In the genomic region with DNA sequence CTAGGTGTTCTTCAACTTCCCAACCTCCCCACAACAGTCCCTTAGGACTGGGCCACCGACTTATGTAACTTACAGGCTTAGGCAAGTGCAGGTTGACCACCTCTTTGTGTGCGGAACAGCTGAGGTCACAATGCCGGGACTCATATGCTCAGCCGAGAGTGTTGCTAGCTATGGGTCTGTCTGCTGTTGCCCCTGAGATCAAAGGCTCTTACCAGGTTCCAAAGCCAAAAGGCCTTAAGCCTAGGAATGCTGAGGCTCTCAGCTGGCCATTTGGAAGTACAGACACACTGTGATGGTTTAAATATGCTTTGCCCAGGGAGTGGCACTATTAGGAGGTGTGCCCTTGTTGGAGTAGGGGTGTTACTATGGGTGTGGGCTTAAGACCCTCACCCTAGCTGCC, we compare ENCODE assay signal across 26 mouse cellular contexts. TPM values are rescaled to one million over a fixed set of nuclear protein-coding genes. Genes with fewer than 3 reads are reported as not detected.
DNase-seq lines count a peak whose midpoint lies in the region; ATAC-seq and TF ChIP-seq lines count a peak whose summit lies in the region.
"Had no signal": no experiment of that assay in that cellular context is flagged by ENCODE, and none has a peak within 500 bp of the region (broad histone marks: within the 10 kb centered on the region; RNA-seq: fewer than 3 reads in every experiment).

A gene (minus strand): TSS at position 101 of the 400 bp plus-strand sequence.

- H3K27ac ChIP-seq in midbrain, embryonic 11.5 days (ENCODE audit: low read depth, low read length) = no peak within 1 kb of the TSS
- H3K27ac ChIP-seq in midbrain, postnatal 0 days (ENCODE audit: low read depth, low read length) = no peak within 1 kb of the TSS
- H3K27ac ChIP-seq in testis, adult 2 months (ENCODE audit: control insufficient read depth, insufficient read depth, low read depth, low read length) = no peak within 1 kb of the TSS; the same call in none of the 2 replicates
- peak within 1 kb of the TSS; percentile 83 for H3K27ac ChIP-seq in CH12.LX (ENCODE audit: insufficient read depth, low read depth)
- H3K27ac ChIP-seq in hindbrain, embryonic 14.5 days = no peak within 1 kb of the TSS

- H3K27me3 ChIP-seq in midbrain, embryonic 11.5 days (ENCODE audit: control insufficient read depth, insufficient read depth, low read length) = no peaks in the 10 kb centered on the region
- H3K27me3 ChIP-seq in midbrain, postnatal 0 days (ENCODE audit: insufficient read depth, low read length) = no peaks in the 10 kb centered on the region
- no peaks in the 10 kb centered on the region for H3K27me3 ChIP-seq in testis, adult 2 months (ENCODE audit: control insufficient read depth, insufficient read depth, low read length)
- no peaks in the 10 kb centered on the region for H3K27me3 ChIP-seq in CH12.LX (replicated peaks)
- H3K27me3 ChIP-seq in hindbrain, embryonic 14.5 days (ENCODE audit: control insufficient read depth, insufficient read depth, low read length) = no peaks in the 10 kb centered on the region
- H3K27me3 ChIP-seq: Patski had no signal

- TF ChIP-seq POLR2A in testis, adult 2 months (IDR thresholded peaks at IDR 0.05; ENCODE audit: control insufficient read depth, low read depth, low read length) = peak; percentile 43; the same call in 1 of the 2 replicates
- no peak for TF ChIP-seq POLR2A in CH12.LX (IDR thresholded peaks at IDR 0.05; ENCODE audit: low read depth, low read length)

- H3K9me3 ChIP-seq in midbrain, embryonic 11.5 days (ENCODE audit: control insufficient read depth, low read length) = no peaks in the 10 kb centered on the region
- H3K9me3 ChIP-seq in midbrain, postnatal 0 days (ENCODE audit: low read length) = no peaks in the 10 kb centered on the region
- H3K9me3 ChIP-seq in CH12.LX (replicated peaks; ENCODE audit: low read length) = no peaks in the 10 kb centered on the region
- no peaks in the 10 kb centered on the region for H3K9me3 ChIP-seq in hindbrain, embryonic 14.5 days (ENCODE audit: control insufficient read depth, low read length)
- H3K9me3 ChIP-seq: G1E had no signal

- H3K4me2 ChIP-seq in midbrain, embryonic 11.5 days = no peak within 1 kb of the TSS
- H3K4me2 ChIP-seq in midbrain, postnatal 0 days (ENCODE audit: low read depth, low read length, poor library complexity, severe bottlenecking) = no peak within 1 kb of the TSS
- H3K4me2 ChIP-seq in CH12.LX (ENCODE audit: insufficient read depth, low read depth, poor library complexity, severe bottlenecking) = 0 out of 2 replicates have a peak within 1 kb of the TSS, but pooled peaks have one; percentile 12
- H3K4me2 ChIP-seq in hindbrain, embryonic 14.5 days (replicated peaks) = no peak within 1 kb of the TSS

- TF ChIP-seq EP300 in CH12.LX (IDR thresholded peaks at IDR 0.05; ENCODE audit: low read length) = no peak

- no peak within 1 kb of the TSS for H3K4me3 ChIP-seq in midbrain, embryonic 11.5 days (ENCODE audit: low read depth, low read length)
- H3K4me3 ChIP-seq in midbrain, postnatal 0 days (ENCODE audit: low read depth, low read length) = no peak within 1 kb of the TSS
- peak within 1 kb of the TSS; percentile 76 for H3K4me3 ChIP-seq in testis, adult 2 months (ENCODE audit: control insufficient read depth, low read depth, low read length)
- no peak within 1 kb of the TSS for H3K4me3 ChIP-seq in CH12.LX (replicated peaks in 1 of 3; ENCODE audit: low read depth in 2 of 3, low read length in 2 of 3, poor library complexity in 1 of 3)
- no peak within 1 kb of the TSS for H3K4me3 ChIP-seq in hindbrain, embryonic 14.5 days (replicated peaks; ENCODE audit: low read length)

- no peaks in the 10 kb centered on the region for H3K79me2 ChIP-seq in CH12.LX (replicated peaks; ENCODE audit: control insufficient read depth, extremely low read depth, insufficient read depth, poor library complexity, severe bottlenecking)

- no peaks in the 10 kb centered on the region for H3K4me1 ChIP-seq in midbrain, embryonic 11.5 days (ENCODE audit: control insufficient read depth, insufficient read depth, low read length)
- H3K4me1 ChIP-seq in midbrain, postnatal 0 days (ENCODE audit: insufficient read depth, low read length) = no peaks in the 10 kb centered on the region
- H3K4me1 ChIP-seq in testis, adult 2 months (ENCODE audit: control insufficient read depth, insufficient read depth, low read length) = no peaks in the 10 kb centered on the region
- H3K4me1 ChIP-seq in CH12.LX (ENCODE audit: control insufficient read depth in 1 of 2, insufficient read depth in 2 of 2) = peaks cover 22 to 39% of the 10 kb centered on the region in 2 experiments
- no peaks in the 10 kb centered on the region for H3K4me1 ChIP-seq in hindbrain, embryonic 14.5 days (replicated peaks; ENCODE audit: control insufficient read depth, insufficient read depth, low read length)

- TF ChIP-seq CTCF in midbrain, postnatal 0 days (IDR thresholded peaks at IDR 0.05) = no peak
- no peak for TF ChIP-seq CTCF in testis, adult 2 months (IDR thresholded peaks at IDR 0.05; ENCODE audit: control insufficient read depth, insufficient read depth, insufficient replicate concordance, low read depth, low read length)
- TF ChIP-seq CTCF in CH12.LX (conservative IDR thresholded peaks at IDR 0.05 in 1 of 2, IDR thresholded peaks at IDR 0.05 in 1 of 2; ENCODE audit: low read depth in 2 of 2, low read length in 2 of 2) = no peak

- H3K9ac ChIP-seq in midbrain, embryonic 11.5 days (ENCODE audit: low read length) = no peak within 1 kb of the TSS
- H3K9ac ChIP-seq in midbrain, postnatal 0 days (replicated peaks; ENCODE audit: low read length, poor library complexity, severe bottlenecking) = no peak within 1 kb of the TSS
- no peak within 1 kb of the TSS for H3K9ac ChIP-seq in CH12.LX (ENCODE audit: insufficient read depth, low read depth)
- no peak within 1 kb of the TSS for H3K9ac ChIP-seq in hindbrain, embryonic 14.5 days

- no peak for TF ChIP-seq RAD21 in CH12.LX (IDR thresholded peaks at IDR 0.05; ENCODE audit: low read depth, low read length)

- dilution Hi-C loops in CH12.LX (cut with MboI; ENCODE audit: extremely low pct_ligation_motif_present, extremely low pct_unique_long_range_greater_than_20kb, low sequenced_read_pairs) = no loop called here

- no peaks in the 10 kb centered on the region for H3K36me3 ChIP-seq in midbrain, embryonic 11.5 days (ENCODE audit: control insufficient read depth, insufficient read depth, low read length)
- H3K36me3 ChIP-seq in midbrain, postnatal 0 days (ENCODE audit: insufficient read depth, low read length) = no peaks in the 10 kb centered on the region
- no peaks in the 10 kb centered on the region for H3K36me3 ChIP-seq in testis, adult 2 months (ENCODE audit: control insufficient read depth, insufficient read depth, low read length)
- no peaks in the 10 kb centered on the region for H3K36me3 ChIP-seq in CH12.LX (replicated peaks in 1 of 2; ENCODE audit: control insufficient read depth in 1 of 2, insufficient read depth in 1 of 2, low read length in 1 of 2)
- H3K36me3 ChIP-seq in hindbrain, embryonic 14.5 days (replicated peaks; ENCODE audit: control insufficient read depth, insufficient read depth) = no peaks in the 10 kb centered on the region
- H3K36me3 ChIP-seq: G1E had no signal

- WGBS in midbrain, embryonic 11.5 days = 90% methylated on average over 4 of the region's 4 CpGs
- WGBS in midbrain, postnatal 0 days = 91% methylated on average over 4 of the region's 4 CpGs
- WGBS in hindbrain, embryonic 14.5 days = 98% methylated on average over 4 of the region's 4 CpGs

- peak; percentile 17 for DNase-seq in midbrain, embryonic 11.5 days (ENCODE audit: low spot score, missing footprints)
- DNase-seq in midbrain, postnatal 0 days (ENCODE audit: low spot score) = no peak
- DNase-seq in testis, postnatal 14 days (ENCODE audit: low spot score) = no peak
- DNase-seq in CH12.LX (ENCODE audit: extremely low read depth) = no peak
- no peak for DNase-seq in hindbrain, embryonic 14.5 days (ENCODE audit: low spot score)
- DNase-seq: adrenal gland, adult 2 months; adrenal gland, adult 8-10 months; adrenal gland, postnatal 10 days; adrenal gland, postnatal 14 days; adrenal gland, postnatal 25 days; adrenal gland, postnatal 36 days; B cell, adult 2 months; cerebellum, adult 11 months; cerebellum, adult 11-12 months; cerebellum, adult 18-20 months; cerebellum, adult 2 months had no signal

- in situ Hi-C loops in CH12.LX (cut with MboI; ENCODE audit: low pct_ligation_motif_present, low pct_unique_long_range_greater_than_20kb, low sequenced_read_pairs) = no loop called here

- ATAC-seq in midbrain, embryonic 11.5 days (ENCODE audit: low FRiP score) = no peak
- no peak for ATAC-seq in midbrain, postnatal 0 days (ENCODE audit: low FRiP score)
- no peak for ATAC-seq in hindbrain, embryonic 14.5 days (ENCODE audit: low FRiP score)
- ATAC-seq: activated CD4-positive, CD25-positive, alpha-beta regulatory T cell, adult 4 months; CD4-positive, CD25-positive, alpha-beta regulatory T cell, adult 4 months; Patski had no signal

TF ChIP-seq in CH12.LX, 34 proteins besides CTCF, POLR2A, EP300 and RAD21:
- TF ChIP-seq ZC3H11A (IDR thresholded peaks at IDR 0.05; ENCODE audit: low read depth, low read length) (no peak), CHD2 (IDR thresholded peaks at IDR 0.05; ENCODE audit: low read length) (no peak)

RNA-seq across cellular contexts. Expression of the gene that starts here (rescaled TPM):
- polyA plus RNA-seq in midbrain, embryonic 11.5 days (2014; fragmentation: Nextera tagmentation; extraction: Ambion mirVana) = not detected in 2 replicates
- total RNA-seq in midbrain, postnatal 0 days (2014; rRNA removed) = not detected in 2 replicates
- polyA plus RNA-seq in midbrain, postnatal 0 days (2015; fragmentation: Nextera tagmentation; extraction: Ambion mirVana) = not detected in 2 replicates
- 289 and 335 TPM in 2 replicates for polyA plus RNA-seq in testis, adult 2 months (2012; rRNA removed)
- total RNA-seq in CH12.LX (2012; rRNA removed) (0.55 and 1.3 TPM in 2 replicates), CH12.LX (2014; rRNA removed) (0.87 and 1.2 TPM in 2 replicates)
- 2.9 and 3.3 TPM in 2 replicates for polyA plus RNA-seq in CH12.LX (2012; ENCODE audit: insufficient read length, low read depth)
- not detected in 2 replicates for polyA plus RNA-seq in hindbrain, embryonic 14.5 days (2014; fragmentation: Nextera tagmentation; extraction: Ambion mirVana)
- total RNA-seq: adrenal gland, adult 18-20 months; adrenal gland, adult 2 months; adrenal gland, adult 8-10 months; adrenal gland, postnatal 10 days; adrenal gland, postnatal 14 days; adrenal gland, postnatal 25 days; adrenal gland, postnatal 36 days; adrenal gland, postnatal 4 days; ES-E14; G1E; MEL had no signal
- polyA plus RNA-seq: adrenal gland, adult 2 months; C2C12; cerebellum, adult 2 months; G1E had no signal

Comparison
In these comparisons a context has a peak if more than half of its experiments do, and no peak if none do; other contexts are left out.
1. RNA of the gene that starts here (polyA plus RNA-seq): 289 to 335 TPM in testis, adult 2 months; 2.9 to 3.3 TPM in CH12.LX, not detected in midbrain, embryonic 11.5 days, not detected in midbrain, postnatal 0 days and not detected in hindbrain, embryonic 14.5 days; every median in the first group is over 10 times any median in the second.
2. Peak in DNase-seq in midbrain, embryonic 11.5 days; RNA of the gene not detected or under 1 TPM.